Mouse (Mus musculus) limb, embryonic 11.5 days (tissue): ENCODE measurements around the gene Olfr640. TPM values are rescaled to one million over a fixed set of nuclear protein-coding genes. Genes with fewer than 3 reads are reported as not detected.

ENCODE experiments used
- ATAC-seq: fragments of 200-750 bp; cut with Nextera tagmentation; 2 replicates; pipeline ENCODE4 v1.8.0; 2017; ENCODE audit warnings: low read depth; ENCODE audit not compliant: insufficient number of reproducible peaks, low FRiP score, low TSS enrichment
- DNase-seq: peaks from one replicate; pipeline ENCODE4 v3.0.0-alpha.2; 2015; ENCODE audit warnings: low spot score
- H3K27ac ChIP-seq: fragments of 300-500 bp; sonication (generic); replicated peaks from 2 replicates; pipeline ENCODE4 v1.5.1; 2014; ENCODE audit warnings: low read depth, mild to moderate bottlenecking, low read length
- H3K27me3 ChIP-seq: fragments of 300-500 bp; sonication (generic); 2 replicates; pipeline ENCODE4 v1.6.1; 2014; ENCODE audit warnings: mild to moderate bottlenecking, low read length, mixed read lengths; ENCODE audit not compliant: control insufficient read depth, insufficient read depth
- H3K36me3 ChIP-seq: fragments of 300-500 bp; sonication (generic); 2 replicates; pipeline ENCODE4 v1.6.1; 2014; ENCODE audit warnings: mild to moderate bottlenecking, low read length, moderate library complexity, mixed read lengths; ENCODE audit not compliant: control insufficient read depth, insufficient read depth
- H3K4me1 ChIP-seq: fragments of 300-500 bp; sonication (generic); 2 replicates; pipeline ENCODE4 v1.6.1; 2014; ENCODE audit warnings: low read length, mixed read lengths; ENCODE audit not compliant: control insufficient read depth, insufficient read depth
- H3K4me2 ChIP-seq: fragments of 300-500 bp; sonication (generic); 2 replicates; pipeline ENCODE4 v1.6.1; 2014; ENCODE audit warnings: low read depth, mild to moderate bottlenecking, moderate library complexity; ENCODE audit not compliant: severe bottlenecking
- H3K4me3 ChIP-seq: fragments of 300-500 bp; sonication (generic); 2 replicates; pipeline ENCODE4 v1.5.1; 2014; ENCODE audit warnings: low read depth, low read length
- H3K9ac ChIP-seq: fragments of 300-500 bp; sonication (generic); 2 replicates; pipeline ENCODE4 v1.6.1; 2014; ENCODE audit warnings: mild to moderate bottlenecking, low read length
- H3K9me3 ChIP-seq: fragments of 300-500 bp; sonication (generic); 2 replicates; pipeline ENCODE4 v1.6.1; 2016; ENCODE audit warnings: low read length; ENCODE audit not compliant: control insufficient read depth
- WGBS: fragments of 180-500 bp; shearing (Covaris S2); extraction: QIAGEN DNeasy Blood & Tissue Kit; methylation state at CpG from one replicate; pipeline ENCODE4 v1.1.7; 2014; 5-methylcytosine and 5-hydroxymethylcytosine counted together
- polyA plus RNA-seq: library from polyadenylated mRNA; unstranded; fragments of >200 nt; fragmentation: Nextera tagmentation; extraction: Ambion mirVana; gene quantifications from 2 replicates; pipeline ENCODE4 v1.2.1, GENCODE M21; 2014

The Olfr640 gene
- polyA plus RNA-seq = not detected in 2 replicates

DNA sequence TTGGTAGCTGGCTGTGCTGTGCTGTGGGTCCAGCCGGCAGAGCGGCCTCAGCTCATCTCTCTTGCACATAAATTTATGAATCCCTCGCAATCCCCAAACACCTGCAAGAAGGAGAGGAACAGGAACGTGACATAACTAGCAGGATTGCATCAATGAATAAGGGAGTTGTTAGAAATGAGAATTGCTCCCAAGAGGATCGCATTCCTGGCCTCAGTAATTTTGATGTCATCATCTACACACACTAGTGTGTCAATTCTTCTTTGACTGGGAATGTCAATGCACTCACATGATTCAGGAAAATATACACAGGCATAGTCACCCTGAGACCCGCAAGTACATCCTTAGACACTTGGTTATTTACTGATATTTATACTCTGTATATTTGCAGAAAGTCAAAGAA, at the start of gene Olfr640:
TSS of gene Olfr640 (minus strand) at position 101 of the 400 bp plus-strand sequence.
- Histone ChIP-seq H3K36me3 (no peaks in the 10 kb centered on the region), H3K27ac (no peak within 1 kb of the TSS), H3K27me3 (no peaks in the 10 kb centered on the region), H3K9ac (no peak within 1 kb of the TSS), H3K9me3 (no peaks in the 10 kb centered on the region), H3K4me1 (no peaks in the 10 kb centered on the region), H3K4me2 (no peak within 1 kb of the TSS), H3K4me3 (no peak within 1 kb of the TSS)
- DNase-seq = no peak
- ATAC-seq = no peak
- WGBS = 84% methylated on average over 6 of the region's 6 CpGs

DNA sequence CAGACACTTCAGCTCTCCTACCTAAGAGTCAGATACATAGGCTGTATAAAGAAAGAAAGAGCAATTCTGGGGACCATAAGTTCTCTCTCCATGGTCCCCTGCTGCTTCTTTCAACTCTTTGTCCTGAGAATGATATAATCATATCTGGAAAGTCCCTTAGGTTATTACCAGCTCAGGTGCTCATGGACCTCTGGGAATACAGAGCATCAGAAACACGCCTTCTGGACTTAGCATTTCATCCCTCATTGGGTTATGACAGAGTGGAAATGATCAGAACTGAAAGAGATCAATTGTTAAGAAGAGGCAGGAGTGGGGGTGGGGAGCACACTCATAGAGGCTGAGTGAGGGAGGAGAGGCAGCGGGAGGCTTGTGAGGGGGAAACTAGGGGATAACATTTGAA, 46.4 kb upstream of the Olfr640 start, which contains the start of gene Olfr644:
TSS of gene Olfr644 (minus strand) at position 101 of the 400 bp plus-strand sequence.
- WGBS = 83% methylated on average over 2 of the region's 2 CpGs
- H3K4me2 ChIP-seq = no peak within 1 kb of the TSS
- no peaks in the 10 kb centered on the region for H3K9me3 ChIP-seq
- no peak within 1 kb of the TSS for H3K4me3 ChIP-seq
- no peaks in the 10 kb centered on the region for H3K4me1 ChIP-seq
- H3K36me3 ChIP-seq = no peaks in the 10 kb centered on the region
- ATAC-seq (no peak), DNase-seq (no peak)
- H3K27me3 ChIP-seq = no peaks in the 10 kb centered on the region
- H3K9ac ChIP-seq = no peak within 1 kb of the TSS
- H3K27ac ChIP-seq = no peak within 1 kb of the TSS

GRCm38 (mm10) chr7:104061345-104061744, 36.0 kb upstream of the Olfr640 start, which contains the start of gene 4930516K23Rik:
TSS of gene 4930516K23Rik (minus strand) at chr7:104061445.
- Histone ChIP-seq H3K36me3 (no peaks in the 10 kb centered on the region), H3K4me2 (no peak within 1 kb of the TSS), H3K4me3 (no peak within 1 kb of the TSS), H3K27me3 (no peaks in the 10 kb centered on the region), H3K9ac (no peak within 1 kb of the TSS), H3K4me1 (no peaks in the 10 kb centered on the region), H3K9me3 (no peaks in the 10 kb centered on the region), H3K27ac (no peak within 1 kb of the TSS)
- DNase-seq = no peak
- WGBS = 60% methylated on average over 2 of the region's 2 CpGs
- ATAC-seq = no peak

DNA sequence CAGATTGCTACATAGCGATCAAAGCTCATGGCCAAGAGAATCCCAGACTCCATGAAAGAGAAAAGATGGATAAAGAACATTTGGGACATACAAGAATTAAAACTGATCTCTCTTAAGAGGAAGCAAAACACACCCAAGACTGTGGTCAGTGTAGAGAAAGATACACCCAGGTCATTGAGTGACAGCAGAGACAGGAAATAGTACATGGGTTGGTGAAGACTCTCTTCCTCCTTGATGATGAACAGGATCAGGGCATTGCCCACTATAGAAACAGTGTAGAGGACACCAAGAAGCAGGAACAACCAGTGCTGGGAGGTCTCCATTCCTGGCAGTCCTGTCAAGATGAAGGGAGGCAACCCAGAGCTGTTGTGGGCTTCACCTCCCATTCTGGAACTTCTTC, 33.8 kb upstream of the Olfr640 start:
- no peak for DNase-seq
- ATAC-seq = no peak
- Histone ChIP-seq H3K4me3 (no peak overlapping the region), H3K27ac (no peak overlapping the region), H3K9ac (no peak overlapping the region), H3K4me1 (no peaks in the 10 kb centered on the region), H3K4me2 (no peak overlapping the region), H3K36me3 (no peaks in the 10 kb centered on the region), H3K27me3 (no peaks in the 10 kb centered on the region), H3K9me3 (no peaks in the 10 kb centered on the region)
- WGBS = 87% methylated on average over 1 of the region's 1 CpGs

DNA sequence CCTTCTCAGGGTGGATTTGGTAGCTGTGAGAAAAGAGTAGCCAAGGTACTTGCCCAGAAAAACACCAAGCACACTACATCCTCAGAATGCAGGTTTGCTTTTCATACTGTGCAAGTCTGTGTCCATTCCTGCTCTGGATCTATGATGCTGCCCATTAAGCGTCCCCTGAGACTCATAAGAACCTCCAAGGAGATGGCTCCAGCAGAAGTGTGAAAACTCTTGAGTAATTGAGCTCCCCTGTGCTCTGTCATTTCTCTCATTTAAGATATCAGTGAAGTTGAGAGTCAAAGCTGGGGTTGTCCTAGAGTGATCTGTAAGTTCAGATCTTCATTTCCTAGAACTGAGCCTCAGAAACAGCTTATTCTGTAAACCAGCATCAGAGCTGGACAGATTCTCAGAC, 27.2 kb upstream of the Olfr640 start, which contains the start of gene Olfr642:
TSS of gene Olfr642 (minus strand) at position 101 of the 400 bp plus-strand sequence.
- Histone ChIP-seq H3K4me3 (no peak within 1 kb of the TSS), H3K9me3 (no peaks in the 10 kb centered on the region), H3K4me1 (no peaks in the 10 kb centered on the region), H3K36me3 (no peaks in the 10 kb centered on the region), H3K27me3 (no peaks in the 10 kb centered on the region), H3K9ac (no peak within 1 kb of the TSS), H3K27ac (no peak within 1 kb of the TSS), H3K4me2 (no peak within 1 kb of the TSS)
- 74% methylated on average over 1 of the region's 1 CpGs for WGBS
- ATAC-seq = no peak
- DNase-seq = no peak

DNA sequence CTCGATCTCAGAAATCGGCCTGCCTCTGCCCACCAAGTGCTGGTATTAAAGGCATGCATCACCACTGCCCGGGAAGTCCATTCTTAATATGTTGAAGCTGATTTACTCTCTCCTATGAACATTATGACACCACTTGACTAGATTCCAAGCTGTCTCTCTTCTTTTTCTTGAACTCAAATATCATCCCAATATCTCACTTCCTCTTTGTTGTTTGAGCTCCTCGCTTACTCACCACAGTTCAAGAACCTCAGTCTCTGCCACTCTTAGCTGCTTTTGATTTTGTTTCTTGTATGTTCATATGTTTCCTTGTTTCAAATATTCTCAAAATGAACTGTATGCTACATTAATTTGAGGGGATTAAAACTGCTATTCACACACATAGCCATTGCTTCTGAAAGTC, 25.4 kb upstream of the Olfr640 start:
- no peak overlapping the region for H3K4me3 ChIP-seq
- WGBS = 92% methylated on average over 4 of the region's 4 CpGs
- H3K4me2 ChIP-seq = no peak overlapping the region
- H3K27ac ChIP-seq = no peak overlapping the region
- DNase-seq = no peak
- H3K9ac ChIP-seq = no peak overlapping the region
- H3K27me3 ChIP-seq = no peaks in the 10 kb centered on the region
- no peak for ATAC-seq
- H3K36me3 ChIP-seq = no peaks in the 10 kb centered on the region
- H3K4me1 ChIP-seq = no peaks in the 10 kb centered on the region
- no peaks in the 10 kb centered on the region for H3K9me3 ChIP-seq

DNA sequence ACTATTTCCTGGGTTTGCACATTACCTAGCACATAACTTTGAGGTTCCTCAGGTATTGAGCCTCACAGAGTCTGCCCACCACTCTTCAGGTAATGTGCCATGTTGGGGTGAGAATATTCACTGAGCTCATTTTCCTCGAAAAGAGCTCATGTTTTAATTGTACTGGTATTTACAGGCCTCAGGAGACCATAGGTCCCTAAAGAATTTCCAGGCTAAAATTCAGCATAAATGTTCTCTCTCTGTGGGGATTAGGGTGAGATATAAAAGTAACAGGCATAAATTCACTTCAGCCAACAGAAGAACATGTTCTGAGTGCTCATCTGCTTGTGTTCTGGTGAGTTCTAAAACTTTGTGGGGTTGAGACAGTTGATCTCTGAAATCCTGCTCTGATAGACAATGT, 9.8 kb upstream of the Olfr640 start, which contains the start of gene Olfr641:
TSS of gene Olfr641 (plus strand) at position 301 of the 400 bp plus-strand sequence.
- ATAC-seq (no peak), DNase-seq (no peak)
- H3K4me1 ChIP-seq = no peaks in the 10 kb centered on the region
- no peak within 1 kb of the TSS for H3K4me2 ChIP-seq
- H3K9ac ChIP-seq = no peak within 1 kb of the TSS
- H3K9me3 ChIP-seq = no peaks in the 10 kb centered on the region
- H3K27ac ChIP-seq = no peak within 1 kb of the TSS
- no peaks in the 10 kb centered on the region for H3K36me3 ChIP-seq
- H3K27me3 ChIP-seq = no peaks in the 10 kb centered on the region
- H3K4me3 ChIP-seq = no peak within 1 kb of the TSS
- 79% methylated on average over 1 of the region's 1 CpGs for WGBS

DNA sequence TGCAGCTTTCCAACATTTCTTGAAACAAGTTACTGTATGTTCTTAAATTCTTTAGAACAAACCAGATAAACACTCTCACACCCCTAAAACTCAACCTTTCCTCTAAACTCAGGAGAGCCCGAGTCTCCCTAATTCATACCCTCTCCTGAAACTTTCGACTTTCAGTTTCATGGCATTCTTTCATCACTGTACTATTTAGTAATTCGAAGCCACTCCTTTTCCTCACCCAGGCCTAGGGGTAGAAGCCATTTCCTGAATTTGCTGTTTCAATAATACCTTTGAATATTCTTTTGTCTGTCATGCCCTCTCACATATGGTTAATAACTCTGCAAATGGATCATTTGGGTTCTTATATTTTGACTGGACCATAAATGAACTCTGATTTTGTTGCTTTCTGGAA, 1.6 kb upstream of the Olfr640 start:
- no peak overlapping the region for H3K9ac ChIP-seq
- no peak overlapping the region for H3K4me3 ChIP-seq
- no peak overlapping the region for H3K27ac ChIP-seq
- H3K9me3 ChIP-seq = no peaks in the 10 kb centered on the region
- H3K36me3 ChIP-seq = no peaks in the 10 kb centered on the region
- WGBS = 83% methylated on average over 3 of the region's 3 CpGs
- DNase-seq (no peak), ATAC-seq (no peak)
- H3K27me3 ChIP-seq = no peaks in the 10 kb centered on the region
- no peak overlapping the region for H3K4me2 ChIP-seq
- H3K4me1 ChIP-seq = no peaks in the 10 kb centered on the region

DNA sequence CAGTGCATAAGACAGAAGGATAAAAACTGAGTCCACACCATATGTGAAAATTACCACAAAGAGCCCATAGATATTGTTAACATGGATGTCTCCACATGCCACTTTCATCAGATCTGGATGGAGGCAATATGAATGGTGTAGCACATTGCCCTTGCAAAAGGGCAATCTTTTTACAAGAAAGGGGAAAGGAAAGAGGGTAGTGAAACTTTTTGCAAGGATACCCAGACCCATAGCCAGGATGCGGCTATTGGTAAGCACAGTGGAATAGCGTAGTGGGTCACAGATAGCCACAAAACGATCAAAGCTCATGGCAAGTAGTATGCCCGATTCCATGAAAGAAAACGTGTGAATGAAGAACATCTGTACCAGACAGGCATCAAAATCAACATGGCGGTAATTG, 3.7 kb downstream of the Olfr640 start:
- no peaks in the 10 kb centered on the region for H3K9me3 ChIP-seq
- H3K9ac ChIP-seq = no peak overlapping the region
- H3K4me2 ChIP-seq = no peak overlapping the region
- DNase-seq = no peak
- H3K4me3 ChIP-seq = no peak overlapping the region
- no peaks in the 10 kb centered on the region for H3K36me3 ChIP-seq
- 89% methylated on average over 6 of the region's 6 CpGs for WGBS
- H3K4me1 ChIP-seq = no peaks in the 10 kb centered on the region
- ATAC-seq = no peak
- H3K27ac ChIP-seq = no peak overlapping the region
- no peaks in the 10 kb centered on the region for H3K27me3 ChIP-seq
